Mouse (Mus musculus) left cerebral cortex, adult 2 months (tissue): ENCODE results near the gene Pip4k2c. TPM values are rescaled to one million over a fixed set of nuclear protein-coding genes. Genes with fewer than 3 reads are reported as not detected.

Source experiments
- DNase-seq, 2 experiments: peaks; one replicate each; pipeline ENCODE4 v3.0.0; 2021 to 2022; ENCODE audit warnings: low spot score in 2 of 2, mixed read lengths in 1 of 2; ENCODE audit errors: extremely low spot score in 1 of 2
- H3K27ac ChIP-seq: fragments of 200-600 bp; 2 replicates; pipeline ENCODE4 v1.8.1; 2022
- H3K4me3 ChIP-seq: fragments of 200-600 bp; 2 replicates; pipeline ENCODE4 v1.8.1; 2022
- CTCF ChIP-seq: fragments of 200-600 bp; IDR thresholded peaks from 2 replicates; pipeline ENCODE4 v1.8.1; 2022; ENCODE audit warnings: antibody characterized with exemption, mild to moderate bottlenecking, moderate library complexity
- intact Hi-C: fragments of 180-260 bp; cut with DNase I; formaldehyde crosslinking; loops from one replicate; pipeline ENCODE4 v1.15.1; 2025
- total RNA-seq, 2 experiments: library from RNA; stranded (reverse); gene quantifications; 2 replicates each; pipeline ENCODE4 v1.2.3; 2021

Pip4k2c gene
- total RNA-seq, 2 experiments from 2014 or later = 113 to 115 TPM

DNA sequence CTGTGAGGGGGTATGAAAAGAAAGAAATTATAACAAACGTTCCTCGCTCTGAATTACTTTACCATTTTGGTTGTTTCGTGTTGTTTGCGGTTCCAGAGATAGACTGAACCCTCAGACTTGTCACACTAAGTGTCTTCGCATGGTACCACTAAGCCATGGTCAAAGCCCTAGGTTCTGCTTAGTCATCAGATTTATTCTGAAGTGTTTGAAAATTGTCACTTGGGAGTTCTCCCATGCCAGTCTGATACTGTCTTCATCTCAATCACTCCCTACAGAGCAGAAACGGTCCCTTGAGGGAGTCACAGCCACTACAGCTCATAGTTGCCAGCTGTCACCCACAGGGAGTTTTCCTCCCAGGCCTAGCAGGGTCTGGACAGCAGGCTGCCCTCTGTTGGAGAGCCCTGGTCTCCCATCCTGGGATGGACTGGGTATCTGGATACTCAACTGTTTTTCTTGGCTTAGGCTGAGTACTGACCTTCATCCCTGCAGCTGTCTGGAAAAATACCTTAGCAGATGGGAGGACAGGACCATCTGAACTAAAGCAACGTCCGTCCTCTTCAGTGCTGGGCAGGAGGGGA is 15.0 kb upstream of the Pip4k2c start:
- H3K4me3 ChIP-seq = no peak overlapping the region
- TF ChIP-seq CTCF = peak; percentile 46
- peak overlapping the region; percentile 33 for H3K27ac ChIP-seq
- no peak for DNase-seq
- intact Hi-C loops = loop anchor here (1.0 to 2.0 kb wide), 3 partner anchors 16 to 104 kb away; partner anchors contain the start of gene Pip4k2c

DNA sequence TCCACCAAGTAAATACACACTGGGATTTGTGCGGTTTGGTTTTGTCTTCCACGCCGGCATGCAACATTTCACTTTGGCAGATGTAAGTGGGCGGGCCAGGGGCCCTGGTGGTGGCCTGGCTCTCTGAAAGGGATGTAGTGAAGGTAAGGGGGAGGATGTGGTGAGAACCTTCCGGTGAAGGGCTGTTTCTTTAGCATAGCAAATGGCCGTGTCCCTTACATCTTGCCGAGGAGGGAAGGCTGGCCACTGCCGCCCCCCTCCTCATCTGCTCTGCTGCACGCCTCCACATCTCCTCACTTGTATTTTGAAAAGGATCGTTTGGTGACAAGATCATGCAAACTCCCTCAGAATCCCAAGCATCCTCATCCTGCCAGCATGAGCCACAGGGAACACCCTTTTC is 14.3 kb upstream of the Pip4k2c start:
- intact Hi-C loops = loop anchor here (1.0 to 2.0 kb wide), 3 partner anchors 15 to 103 kb away; partner anchors contain the start of gene Pip4k2c
- peak in 1 of 2 experiments; percentile 59 for DNase-seq
- Histone ChIP-seq H3K4me3 (no peak overlapping the region), H3K27ac (peak overlapping the region; percentile 49; the same call in 1 of the 2 replicates)
- TF ChIP-seq CTCF = no peak; the same call in 1 of the 2 replicates

DNA sequence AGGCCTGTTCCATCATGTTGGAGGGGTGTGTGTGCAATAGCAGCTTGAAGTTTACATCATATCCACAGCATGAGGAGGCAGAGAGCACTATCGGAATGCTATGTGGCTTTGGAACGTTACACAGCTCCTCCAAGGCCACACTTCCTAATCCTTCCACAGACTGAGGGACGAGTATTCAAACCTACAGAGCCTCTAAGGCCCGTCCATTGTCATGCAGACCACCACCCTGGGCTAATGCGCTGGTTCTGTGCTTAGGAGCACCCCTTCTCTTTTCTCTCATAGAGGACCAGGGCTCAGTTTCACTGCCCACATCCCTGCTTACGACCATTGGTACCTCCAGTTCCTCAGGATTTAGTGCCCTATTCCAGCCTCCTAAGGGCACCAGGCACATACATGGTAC is 13.8 kb upstream of the Pip4k2c start:
- H3K4me3 ChIP-seq = no peak overlapping the region
- intact Hi-C loops = no loop called here
- TF ChIP-seq CTCF = no peak
- DNase-seq = no peak
- peak overlapping the region; percentile 49 for H3K27ac ChIP-seq

DNA sequence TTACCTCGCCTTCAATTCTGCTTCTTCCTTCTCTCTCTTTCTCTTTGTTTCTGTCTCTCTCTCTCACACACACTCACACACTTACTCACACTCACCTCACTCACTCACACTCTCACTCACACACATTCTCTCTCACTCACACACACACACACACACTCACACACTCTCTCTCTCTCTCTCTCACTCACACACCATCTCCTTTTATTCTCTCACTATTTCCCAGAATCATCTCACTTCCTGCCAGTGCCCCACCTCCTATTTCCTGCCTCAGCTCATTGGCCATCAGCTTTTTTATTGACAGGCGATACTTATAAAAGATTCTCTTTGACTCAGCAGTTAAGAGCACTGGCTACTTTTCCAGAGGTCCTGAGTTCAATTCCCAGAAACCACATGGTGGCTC is 7.0 kb upstream of the Pip4k2c start:
- intact Hi-C loops = no loop called here
- no peak for DNase-seq

DNA sequence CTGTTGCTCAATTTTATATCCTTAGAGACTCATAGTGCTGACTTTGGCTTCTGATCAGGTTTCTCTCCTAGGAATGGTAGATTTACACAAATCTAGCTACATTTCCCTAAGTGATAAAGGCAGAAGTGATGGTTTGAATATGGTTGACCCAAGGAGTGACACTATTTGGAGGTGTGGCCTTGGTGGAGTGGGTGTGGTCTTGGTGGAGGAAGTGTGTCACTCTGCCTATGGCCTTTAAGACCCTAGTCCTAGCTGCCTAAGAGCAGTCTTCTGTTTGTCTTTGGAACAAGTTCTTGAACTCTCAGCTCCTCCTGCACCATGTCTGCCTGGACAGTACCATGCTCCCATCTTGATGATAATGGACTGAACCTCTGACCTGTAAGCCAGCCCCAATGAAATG is 5.8 kb upstream of the Pip4k2c start:
- H3K27ac ChIP-seq = peak overlapping the region; percentile 32; the same call in 1 of the 2 replicates
- DNase-seq = no peak
- intact Hi-C loops = no loop called here
- TF ChIP-seq CTCF = no peak
- no peak overlapping the region for H3K4me3 ChIP-seq

More for the DNA sequence above, 7.0 kb upstream of the Pip4k2c start:
- H3K4me3 ChIP-seq = no peak overlapping the region
- TF ChIP-seq CTCF = no peak
- H3K27ac ChIP-seq = no peak overlapping the region

DNA sequence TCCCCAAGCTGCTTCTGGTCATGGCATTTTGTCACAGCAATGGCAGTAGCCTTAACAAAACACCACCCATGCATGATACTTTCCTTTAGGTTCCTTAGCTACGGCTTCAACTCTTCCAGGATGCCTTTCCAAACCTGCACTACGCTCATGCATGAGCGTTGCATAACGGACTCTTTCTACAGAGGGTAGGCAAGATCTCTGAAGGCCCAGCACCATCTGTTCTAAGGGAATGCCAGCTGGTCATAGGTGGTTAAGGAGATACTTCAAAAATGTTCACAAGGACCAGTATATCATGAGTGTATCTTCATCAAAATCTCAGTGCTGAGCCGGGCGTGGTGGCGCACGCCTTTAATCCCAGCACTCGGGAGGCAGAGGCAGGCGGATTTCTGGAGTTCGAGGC is 5.1 kb upstream of the Pip4k2c start:
- TF ChIP-seq CTCF = no peak
- Histone ChIP-seq H3K27ac (peak overlapping the region; percentile 64; the same call in 1 of the 2 replicates), H3K4me3 (no peak overlapping the region)
- intact Hi-C loops = no loop called here
- DNase-seq = peak in 1 of 2 experiments; percentile 57

DNA sequence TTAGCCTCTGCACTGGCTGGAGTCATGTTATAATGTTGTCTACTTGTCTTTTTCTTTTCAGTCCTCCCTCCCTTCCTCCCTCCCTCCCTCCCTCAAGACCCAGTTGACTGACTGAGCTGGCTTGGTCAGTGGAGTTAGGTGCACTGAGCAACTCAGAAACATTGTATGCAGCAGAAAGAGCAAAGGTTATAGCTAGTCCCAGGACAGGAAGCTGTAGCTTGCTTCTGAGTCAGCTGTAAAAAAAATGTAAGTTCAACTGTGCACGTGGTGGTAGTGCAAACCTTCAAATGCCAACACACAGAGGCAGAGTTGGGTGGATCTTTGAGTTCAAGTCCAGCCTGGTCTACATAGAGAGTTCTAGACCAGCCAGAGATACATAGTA is 3.0 kb upstream of the Pip4k2c start:
- intact Hi-C loops = no loop called here
- no peak overlapping the region for H3K27ac ChIP-seq
- DNase-seq = no peak
- H3K4me3 ChIP-seq = no peak overlapping the region
- TF ChIP-seq CTCF = no peak

DNA sequence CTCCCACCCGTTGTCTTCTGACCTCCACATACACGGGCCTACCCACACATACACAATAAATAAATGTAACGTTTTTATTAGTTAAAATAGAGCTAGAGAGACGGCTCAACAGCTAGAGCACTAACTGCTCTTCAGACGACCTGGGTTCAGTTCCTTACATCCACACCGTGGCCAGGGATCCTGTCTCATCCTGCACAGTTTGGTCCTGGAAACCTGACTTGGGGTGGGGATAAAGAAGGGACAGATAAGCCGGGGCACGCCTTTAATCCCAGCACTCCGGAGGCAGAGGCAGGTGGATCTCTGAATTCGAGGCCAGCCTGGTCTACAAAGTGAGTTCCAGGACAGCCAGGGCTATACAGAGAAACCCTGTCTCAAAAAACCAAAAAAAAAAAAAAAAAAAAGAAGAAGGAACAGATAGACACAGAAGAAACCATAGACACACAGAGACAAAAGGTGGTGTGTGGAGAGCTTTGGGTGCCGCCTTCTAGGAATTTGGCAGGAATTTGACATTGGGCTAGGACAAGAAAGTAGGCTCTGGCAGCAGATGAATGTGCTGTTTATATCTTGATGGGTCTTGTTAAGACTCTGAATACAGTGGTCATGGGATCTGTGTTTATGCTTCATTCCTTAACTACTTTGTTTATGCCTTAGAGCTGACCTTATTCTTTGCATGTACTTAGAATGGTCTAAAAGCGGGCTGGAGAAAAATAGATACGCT is 2.5 kb upstream of the Pip4k2c start:
- TF ChIP-seq CTCF = no peak

DNA sequence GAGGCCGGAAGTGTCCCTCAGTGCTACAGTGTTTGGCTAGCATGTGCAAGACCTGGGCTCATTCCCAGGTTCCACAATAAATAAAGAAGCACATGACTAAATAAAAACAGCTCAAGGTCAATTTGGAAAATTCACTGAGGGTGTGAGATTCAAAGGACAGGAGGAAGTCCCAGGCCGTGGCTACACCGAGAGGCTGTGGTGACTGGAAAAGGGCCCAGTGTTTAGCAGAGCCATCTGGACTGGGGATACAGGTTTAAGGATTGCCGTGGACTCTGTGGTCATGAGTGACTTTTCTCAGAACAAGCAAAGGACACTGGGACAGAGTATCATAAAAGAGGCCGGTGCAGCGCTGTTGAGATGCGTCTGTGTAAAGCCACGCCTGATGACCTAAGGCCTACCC is 1.9 kb upstream of the Pip4k2c start:
- intact Hi-C loops = no loop called here
- no peak for DNase-seq
- Histone ChIP-seq H3K4me3 (no peak overlapping the region), H3K27ac (no peak overlapping the region)
- no peak for TF ChIP-seq CTCF

More for the DNA sequence above, 2.5 kb upstream of the Pip4k2c start:
- no peak for DNase-seq
- Histone ChIP-seq H3K27ac (no peak overlapping the region), H3K4me3 (no peak overlapping the region)
- intact Hi-C loops = no loop called here

DNA sequence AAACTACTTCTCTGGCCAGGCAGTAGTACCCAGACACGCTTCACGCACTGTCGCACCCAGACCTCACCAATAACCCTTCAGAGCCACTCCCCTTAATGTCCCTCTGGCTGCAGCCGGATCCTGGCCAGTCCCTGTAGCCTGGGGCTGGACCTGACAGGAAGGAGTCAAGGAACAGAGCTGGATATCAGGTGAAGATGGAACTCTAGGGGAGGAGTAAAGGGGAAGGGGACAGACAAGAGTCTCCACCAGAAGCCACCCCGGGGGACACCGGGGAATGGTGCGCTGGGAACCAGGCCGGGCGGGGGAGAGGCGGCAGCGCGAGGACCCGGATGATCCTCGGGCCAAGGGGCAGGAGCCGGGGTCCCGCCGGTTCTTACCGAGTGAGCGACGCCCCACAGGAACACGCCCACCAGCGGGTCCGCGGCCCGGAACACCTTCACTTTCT is 402 bp downstream of the Pip4k2c start:
- Histone ChIP-seq H3K4me3 (peak overlapping the region; percentile 78), H3K27ac (peak overlapping the region; percentile 87)
- TF ChIP-seq CTCF = no peak
- no peak for DNase-seq
- intact Hi-C loops = loop anchor here (1.0 to 2.0 kb wide), 3 partner anchors 15 to 78 kb away; partner anchors contain the start of gene Mbd6

DNA sequence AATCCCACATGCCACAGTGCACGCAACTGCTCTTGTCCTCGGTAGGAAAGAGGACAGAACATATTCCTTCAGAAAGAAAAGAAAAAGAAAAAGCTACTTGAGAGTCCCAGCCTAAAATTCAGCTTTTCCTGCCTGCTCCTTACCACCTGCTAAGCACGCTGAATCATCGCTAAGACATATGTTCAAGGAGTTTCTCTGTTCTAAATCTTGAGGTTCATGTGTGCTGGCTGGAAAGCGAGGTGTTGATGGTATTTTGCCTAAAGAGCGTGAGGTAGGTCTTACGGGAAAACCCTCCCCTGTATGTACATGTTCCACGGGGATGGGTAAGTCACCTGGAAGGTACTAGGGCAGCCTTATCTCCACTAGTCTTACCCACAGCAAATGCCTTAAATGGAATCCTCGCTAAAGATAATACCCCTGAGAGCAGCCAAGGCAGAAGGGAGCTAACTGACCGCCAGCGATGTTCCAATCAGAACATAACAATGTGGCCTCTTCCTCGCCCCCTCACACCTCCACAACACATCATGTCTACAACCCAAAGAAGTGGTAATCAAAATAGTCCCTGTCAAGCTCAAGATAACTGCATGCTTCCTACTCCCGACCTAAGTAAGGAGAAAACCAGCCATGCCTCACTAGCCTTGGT is 1.3 kb downstream of the Pip4k2c start:
- intact Hi-C loops = loop anchor here (1.0 to 2.0 kb wide), 3 partner anchors 14 to 79 kb away; partner anchors contain the start of gene Mbd6
- Histone ChIP-seq H3K4me3 (peak overlapping the region; percentile 78), H3K27ac (peak overlapping the region; percentile 87)
- no peak for DNase-seq
- no peak for TF ChIP-seq CTCF

DNA sequence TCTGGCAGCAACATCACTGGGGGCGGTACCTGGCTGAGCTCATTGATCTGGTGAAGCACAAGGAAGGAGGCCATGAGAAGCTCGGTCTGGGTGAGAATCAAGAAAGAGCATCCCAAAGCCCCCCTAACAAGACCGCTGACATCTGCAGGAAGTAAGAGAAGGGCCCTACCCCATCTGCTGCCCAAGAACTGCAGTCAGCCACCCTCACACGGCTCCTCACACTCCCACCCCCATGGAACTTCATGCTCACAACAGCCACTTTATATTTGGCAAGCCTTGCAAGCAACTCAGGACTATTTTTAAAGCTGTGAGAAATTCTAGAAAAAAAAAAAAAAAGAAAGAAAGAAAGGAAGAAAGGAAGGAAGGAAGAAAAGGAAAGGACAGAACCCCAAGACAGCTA is 2.5 kb downstream of the Pip4k2c start:
- intact Hi-C loops = no loop called here
- TF ChIP-seq CTCF = no peak
- Histone ChIP-seq H3K27ac (peak overlapping the region; percentile 87), H3K4me3 (peak overlapping the region; percentile 78)
- no peak for DNase-seq
